Mouse (Mus musculus) heart, postnatal 10 days (tissue): ENCODE measurements around the gene Dhrs7c. TPM values are rescaled to one million over a fixed set of nuclear protein-coding genes. Genes with fewer than 3 reads are reported as not detected.

Source experiments
- DNase-seq, 2 experiments: peaks; one replicate each; pipeline ENCODE4 v3.0.0; 2021
- intact Hi-C: fragments of 180-260 bp; cut with DNase I; formaldehyde crosslinking; loops from one replicate; pipeline ENCODE4 v1.15.1; 2025
- total RNA-seq, 2 experiments: library from RNA; stranded (reverse); gene quantifications; 2 replicates each; pipeline ENCODE4 v1.2.3; 2021

The Dhrs7c gene
- total RNA-seq, result 100 to 1,000 TPM; 216 to 229 TPM

- intact Hi-C loops, result no loop called here
- peak; percentile 74 to 83 for DNase-seq
These were observed at the start of gene Dhrs7c for GRCm38 (mm10) chr11:67797931-67798330. Dhrs7c (plus strand) TSS chr11:67798187.

GRCm38 (mm10) chr11:67756287-67756686 is 41.7 kb upstream of the Dhrs7c start:
- intact Hi-C loops, result no loop called here
- no peak for DNase-seq

- intact Hi-C loops, result loop anchor here (1.0 kb wide), 1 partner anchor 54 kb away; no protein-coding TSS in a partner anchor
- peak; percentile 33 to 53 for DNase-seq
These were observed 40.4 kb upstream of the Dhrs7c start for GRCm38 (mm10) chr11:67757373-67758167.

- intact Hi-C loops, result no loop called here
- DNase-seq, result no peak
These were observed 26.9 kb upstream of the Dhrs7c start, which contains the start of gene Glp2r for GRCm38 (mm10) chr11:67771053-67771452. Glp2r (minus strand) TSS chr11:67771153.

- intact Hi-C loops, result no loop called here
- no peak for DNase-seq
These were observed 26.3 kb upstream of the Dhrs7c start for GRCm38 (mm10) chr11:67771691-67772090.

GRCm38 (mm10) chr11:67772577-67772976 is 25.4 kb upstream of the Dhrs7c start:
- DNase-seq, result peak; percentile 44 to 57
- intact Hi-C loops, result no loop called here

- DNase-seq, result no peak
- intact Hi-C loops, result no loop called here
These were observed 23.6 kb upstream of the Dhrs7c start, which contains the start of gene Gsg1l2 for GRCm38 (mm10) chr11:67774379-67774778. Gsg1l2 (plus strand) TSS chr11:67774608.

GRCm38 (mm10) chr11:67790182-67790581 is 7.8 kb upstream of the Dhrs7c start:
- DNase-seq, result peak; percentile 37 to 49
- intact Hi-C loops, result no loop called here

GRCm38 (mm10) chr11:67800130-67800723 is 2.2 kb downstream of the Dhrs7c start:
- no peak for DNase-seq
- intact Hi-C loops, result no loop called here

- intact Hi-C loops, result no loop called here
- DNase-seq, result no peak
These were observed 3.2 kb downstream of the Dhrs7c start for GRCm38 (mm10) chr11:67801169-67801568.

GRCm38 (mm10) chr11:67805538-67805937 is 7.6 kb downstream of the Dhrs7c start:
- intact Hi-C loops, result no loop called here
- no peak for DNase-seq

GRCm38 (mm10) chr11:67806832-67807597 is 9.0 kb downstream of the Dhrs7c start:
- no peak for DNase-seq
- intact Hi-C loops, result no loop called here

GRCm38 (mm10) chr11:67808051-67808450 is 10.1 kb downstream of the Dhrs7c start:
- no peak for DNase-seq
- intact Hi-C loops, result no loop called here

- peak in 1 of 2 experiments; percentile 41 for DNase-seq
- intact Hi-C loops, result loop anchor here (1.0 to 5.0 kb wide), 3 partner anchors 53 to 153 kb away; no protein-coding TSS in a partner anchor
These were observed 13.5 kb downstream of the Dhrs7c start for GRCm38 (mm10) chr11:67811535-67811934.

GRCm38 (mm10) chr11:67819604-67820003 is 21.6 kb downstream of the Dhrs7c start:
- intact Hi-C loops, result loop anchor here (1.0 to 5.0 kb wide), 3 partner anchors 36 to 588 kb away; no protein-coding TSS in a partner anchor
- peak; percentile 44 to 68 for DNase-seq

GRCm38 (mm10) chr11:67820221-67820620 is 22.2 kb downstream of the Dhrs7c start:
- peak; percentile 47 to 66 for DNase-seq
- intact Hi-C loops, result loop anchor here (1.0 kb wide), 1 partner anchor 35 kb away; no protein-coding TSS in a partner anchor

- no peak for DNase-seq
- intact Hi-C loops, result no loop called here
These were observed 23.6 kb downstream of the Dhrs7c start for GRCm38 (mm10) chr11:67821560-67821959.

- no peak for DNase-seq
- intact Hi-C loops, result no loop called here
These were observed 30.5 kb downstream of the Dhrs7c start for GRCm38 (mm10) chr11:67828360-67829059.

GRCm38 (mm10) chr11:67829530-67829929 is 31.5 kb downstream of the Dhrs7c start:
- DNase-seq, result no peak
- intact Hi-C loops, result no loop called here

- DNase-seq, result no peak
- intact Hi-C loops, result no loop called here
These were observed 33.8 kb downstream of the Dhrs7c start for GRCm38 (mm10) chr11:67831820-67832219.
